Mouse (Mus musculus): ENCODE data around the gene Flt4. TPM values are rescaled to one million over a fixed set of nuclear protein-coding genes. Genes with fewer than 3 reads are reported as not detected.

Flt4 gene
- total and polyA plus RNA-seq, 2 experiments from 2014 or later, result 1.4 to 2.6 TPM

GRCm38 (mm10) chr11:49632256-49632655 lies 23.2 kb downstream of the Flt4 start:
- no peak for TF ChIP-seq CTCF (IDR thresholded peaks at IDR 0.05)
- Histone ChIP-seq H3K4me3 (ENCODE audit: low read depth, low read length) (no peak overlapping the region), H3K4me2 (ENCODE audit: low read depth, low read length, poor library complexity, severe bottlenecking) (no peak overlapping the region), H3K9me3 (ENCODE audit: low read length) (no peaks in the 10 kb centered on the region), H3K27me3 (ENCODE audit: insufficient read depth, low read length) (peaks cover 27% of the 10 kb centered on the region; the same call in 1 of the 2 replicates), H3K27ac (ENCODE audit: low read depth, low read length) (no peak overlapping the region), H3K4me1 (ENCODE audit: insufficient read depth, low read length) (0 out of 2 replicates have a peak, but pooled peaks cover 4% of the 10 kb centered on the region), H3K36me3 (ENCODE audit: insufficient read depth, low read length) (no peaks in the 10 kb centered on the region), H3K9ac (replicated peaks; ENCODE audit: low read length, poor library complexity, severe bottlenecking) (no peak overlapping the region)
- WGBS, result 80% methylated on average over 2 of the region's 2 CpGs
- ATAC-seq (ENCODE audit: low FRiP score) (no peak), DNase-seq (ENCODE audit: low spot score) (no peak)

GRCm38 (mm10) chr11:49634101-49634500 lies 25.0 kb downstream of the Flt4 start:
- H3K9me3 ChIP-seq (ENCODE audit: low read length), result no peaks in the 10 kb centered on the region
- H3K9ac ChIP-seq (replicated peaks; ENCODE audit: low read length, poor library complexity, severe bottlenecking), result peak overlapping the region; percentile 39; the same call in 1 of the 2 replicates
- DNase-seq (ENCODE audit: low spot score) (no peak), ATAC-seq (ENCODE audit: low FRiP score) (0 out of 2 replicates have a peak, but pooled peaks have one; percentile 14)
- peak overlapping the region; percentile 54 for H3K4me2 ChIP-seq (ENCODE audit: low read depth, low read length, poor library complexity, severe bottlenecking)
- WGBS, result 9% methylated on average over 22 of the region's 22 CpGs
- H3K4me1 ChIP-seq (ENCODE audit: insufficient read depth, low read length), result 0 out of 2 replicates have a peak, but pooled peaks cover 4% of the 10 kb centered on the region
- H3K27me3 ChIP-seq (ENCODE audit: insufficient read depth, low read length), result peaks cover 30% of the 10 kb centered on the region; the same call in 1 of the 2 replicates
- H3K36me3 ChIP-seq (ENCODE audit: insufficient read depth, low read length), result no peaks in the 10 kb centered on the region
- H3K27ac ChIP-seq (ENCODE audit: low read depth, low read length), result no peak overlapping the region
- peak; percentile 45 for TF ChIP-seq CTCF (IDR thresholded peaks at IDR 0.05)
- peak overlapping the region; percentile 34 for H3K4me3 ChIP-seq (ENCODE audit: low read depth, low read length)

- DNase-seq (ENCODE audit: low spot score) (no peak), ATAC-seq (ENCODE audit: low FRiP score) (no peak)
- H3K4me3 ChIP-seq (ENCODE audit: low read depth, low read length), result no peak overlapping the region
- 75% methylated on average over 6 of the region's 6 CpGs for WGBS
- no peak for TF ChIP-seq CTCF (IDR thresholded peaks at IDR 0.05)
- H3K27ac ChIP-seq (ENCODE audit: low read depth, low read length), result no peak overlapping the region
- peaks cover 30% of the 10 kb centered on the region; the same call in 1 of the 2 replicates for H3K27me3 ChIP-seq (ENCODE audit: insufficient read depth, low read length)
- 0 out of 2 replicates have a peak, but pooled peaks cover 4% of the 10 kb centered on the region for H3K4me1 ChIP-seq (ENCODE audit: insufficient read depth, low read length)
- H3K9me3 ChIP-seq (ENCODE audit: low read length), result no peaks in the 10 kb centered on the region
- H3K4me2 ChIP-seq (ENCODE audit: low read depth, low read length, poor library complexity, severe bottlenecking), result no peak overlapping the region
- no peaks in the 10 kb centered on the region for H3K36me3 ChIP-seq (ENCODE audit: insufficient read depth, low read length)
- H3K9ac ChIP-seq (replicated peaks; ENCODE audit: low read length, poor library complexity, severe bottlenecking), result no peak overlapping the region
Measured at GRCm38 (mm10) chr11:49635671-49636070, 26.6 kb downstream of the Flt4 start.

GRCm38 (mm10) chr11:49636449-49636848 lies 27.4 kb downstream of the Flt4 start:
- Histone ChIP-seq H3K9me3 (ENCODE audit: low read length) (no peaks in the 10 kb centered on the region), H3K9ac (replicated peaks; ENCODE audit: low read length, poor library complexity, severe bottlenecking) (no peak overlapping the region), H3K4me2 (ENCODE audit: low read depth, low read length, poor library complexity, severe bottlenecking) (0 out of 2 replicates have a peak overlapping the region, but pooled peaks have one; percentile 7), H3K27me3 (ENCODE audit: insufficient read depth, low read length) (peaks cover 30% of the 10 kb centered on the region; the same call in 1 of the 2 replicates), H3K4me3 (ENCODE audit: low read depth, low read length) (no peak overlapping the region), H3K4me1 (ENCODE audit: insufficient read depth, low read length) (0 out of 2 replicates have a peak, but pooled peaks cover 4% of the 10 kb centered on the region), H3K27ac (ENCODE audit: low read depth, low read length) (no peak overlapping the region), H3K36me3 (ENCODE audit: insufficient read depth, low read length) (no peaks in the 10 kb centered on the region)
- no peak for ATAC-seq (ENCODE audit: low FRiP score)
- WGBS, result 5% methylated on average over 11 of the region's 11 CpGs
- DNase-seq (ENCODE audit: low spot score), result peak; percentile 21
- TF ChIP-seq CTCF (IDR thresholded peaks at IDR 0.05), result peak; percentile 72

- Histone ChIP-seq H3K9me3 (ENCODE audit: low read length) (no peaks in the 10 kb centered on the region), H3K27ac (ENCODE audit: low read depth, low read length) (no peak overlapping the region), H3K4me1 (ENCODE audit: insufficient read depth, low read length) (no peaks in the 10 kb centered on the region), H3K4me3 (ENCODE audit: low read depth, low read length) (no peak overlapping the region), H3K4me2 (ENCODE audit: low read depth, low read length, poor library complexity, severe bottlenecking) (no peak overlapping the region), H3K27me3 (ENCODE audit: insufficient read depth, low read length) (no peaks in the 10 kb centered on the region), H3K36me3 (ENCODE audit: insufficient read depth, low read length) (no peaks in the 10 kb centered on the region), H3K9ac (replicated peaks; ENCODE audit: low read length, poor library complexity, severe bottlenecking) (no peak overlapping the region)
- DNase-seq (ENCODE audit: low spot score) (no peak), ATAC-seq (ENCODE audit: low FRiP score) (no peak)
- TF ChIP-seq CTCF (IDR thresholded peaks at IDR 0.05), result no peak
- WGBS, result 64% methylated on average over 8 of the region's 8 CpGs
Measured at GRCm38 (mm10) chr11:49645677-49646076, 36.6 kb downstream of the Flt4 start.

- 67% methylated on average over 18 of the region's 18 CpGs for WGBS
- TF ChIP-seq CTCF (IDR thresholded peaks at IDR 0.05), result peak; percentile 60
- Histone ChIP-seq H3K4me2 (ENCODE audit: low read depth, low read length, poor library complexity, severe bottlenecking) (no peak overlapping the region), H3K9me3 (ENCODE audit: low read length) (no peaks in the 10 kb centered on the region), H3K4me1 (ENCODE audit: insufficient read depth, low read length) (no peaks in the 10 kb centered on the region), H3K27ac (ENCODE audit: low read depth, low read length) (no peak overlapping the region), H3K27me3 (ENCODE audit: insufficient read depth, low read length) (no peaks in the 10 kb centered on the region), H3K4me3 (ENCODE audit: low read depth, low read length) (no peak overlapping the region), H3K36me3 (ENCODE audit: insufficient read depth, low read length) (no peaks in the 10 kb centered on the region), H3K9ac (replicated peaks; ENCODE audit: low read length, poor library complexity, severe bottlenecking) (no peak overlapping the region)
- DNase-seq (ENCODE audit: low spot score) (peak; percentile 63), ATAC-seq (ENCODE audit: low FRiP score) (no peak)
Measured at GRCm38 (mm10) chr11:49650113-49650993, 41.3 kb downstream of the Flt4 start.

Data from midbrain, postnatal 0 days (tissue).